Mouse (Mus musculus) bone marrow, adult 2 months (tissue): Measurements from ENCODE around the gene Mbtps1.

Experiments used
- CTCF ChIP-seq: fragments of 200-500 bp; IDR thresholded peaks from 2 replicates; pipeline ENCODE4 v1.5.1; 2011; ENCODE audit warnings: low read length, control low read depth; ENCODE audit not compliant: control insufficient read depth, insufficient read depth
- POLR2A ChIP-seq: fragments of 200-500 bp; IDR thresholded peaks from 2 replicates; pipeline ENCODE4 v1.6.1; 2011; ENCODE audit warnings: low read depth, mild to moderate bottlenecking, control low read depth, low read length, borderline replicate concordance; ENCODE audit not compliant: control insufficient read depth

GRCm38 (mm10) chr8:119502111-119502510, 56.4 kb downstream of the Mbtps1 start:
- TF ChIP-seq CTCF (no peak), POLR2A (no peak)
